Mouse (Mus musculus): Measurements from ENCODE around the gene Gucy2c. TPM values are rescaled to one million over a fixed set of nuclear protein-coding genes. Genes with fewer than 3 reads are reported as not detected.

Gucy2c gene
- polyA plus RNA-seq, 1 experiment from 2014 or later: 0.10 TPM

- H3K9ac ChIP-seq (ENCODE audit: low read depth, low read length): no peak overlapping the region
- no peaks in the 10 kb centered on the region for H3K4me1 ChIP-seq (ENCODE audit: control insufficient read depth, insufficient read depth, low read depth, low read length)
- H3K4me2 ChIP-seq (ENCODE audit: low read length): no peak overlapping the region
- H3K9me3 ChIP-seq (ENCODE audit: control insufficient read depth, low read length): 0 out of 2 replicates have a peak, but pooled peaks cover 2% of the 10 kb centered on the region
- H3K36me3 ChIP-seq (ENCODE audit: control insufficient read depth, insufficient read depth, low read length): no peaks in the 10 kb centered on the region
- no peak for ATAC-seq
- H3K4me3 ChIP-seq (ENCODE audit: low read length): no peak overlapping the region
- 90% methylated on average over 6 of the region's 6 CpGs for WGBS
- H3K27ac ChIP-seq (ENCODE audit: low read depth, low read length): no peak overlapping the region
- no peaks in the 10 kb centered on the region for H3K27me3 ChIP-seq (replicated peaks; ENCODE audit: control insufficient read depth, insufficient read depth, low read length)
These were observed 90.3 kb downstream of the Gucy2c start for GRCm38 (mm10) chr6:136691314-136691713.

GRCm38 (mm10) chr6:136690527-136690926 lies 91.0 kb downstream of the Gucy2c start:
- no peak overlapping the region for H3K9ac ChIP-seq (ENCODE audit: low read depth, low read length)
- no peaks in the 10 kb centered on the region for H3K36me3 ChIP-seq (ENCODE audit: control insufficient read depth, insufficient read depth, low read length)
- H3K4me2 ChIP-seq (ENCODE audit: low read length): no peak overlapping the region
- H3K27me3 ChIP-seq (replicated peaks; ENCODE audit: control insufficient read depth, insufficient read depth, low read length): no peaks in the 10 kb centered on the region
- no peaks in the 10 kb centered on the region for H3K4me1 ChIP-seq (ENCODE audit: control insufficient read depth, insufficient read depth, low read depth, low read length)
- ATAC-seq: no peak
- 89% methylated on average over 5 of the region's 5 CpGs for WGBS
- no peak overlapping the region for H3K4me3 ChIP-seq (ENCODE audit: low read length)
- 0 out of 2 replicates have a peak, but pooled peaks cover 2% of the 10 kb centered on the region for H3K9me3 ChIP-seq (ENCODE audit: control insufficient read depth, low read length)
- H3K27ac ChIP-seq (ENCODE audit: low read depth, low read length): no peak overlapping the region

- no peak overlapping the region for H3K4me3 ChIP-seq (ENCODE audit: low read length)
- H3K9me3 ChIP-seq (ENCODE audit: control insufficient read depth, low read length): 0 out of 2 replicates have a peak, but pooled peaks cover 2% of the 10 kb centered on the region
- H3K4me1 ChIP-seq (ENCODE audit: control insufficient read depth, insufficient read depth, low read depth, low read length): no peaks in the 10 kb centered on the region
- no peaks in the 10 kb centered on the region for H3K27me3 ChIP-seq (replicated peaks; ENCODE audit: control insufficient read depth, insufficient read depth, low read length)
- H3K4me2 ChIP-seq (ENCODE audit: low read length): no peak overlapping the region
- H3K36me3 ChIP-seq (ENCODE audit: control insufficient read depth, insufficient read depth, low read length): no peaks in the 10 kb centered on the region
- H3K27ac ChIP-seq (ENCODE audit: low read depth, low read length): no peak overlapping the region
- H3K9ac ChIP-seq (ENCODE audit: low read depth, low read length): no peak overlapping the region
- no peak for ATAC-seq
- 76% methylated on average over 15 of the region's 15 CpGs for WGBS
These were observed 91.7 kb downstream of the Gucy2c start for GRCm38 (mm10) chr6:136689790-136690413.

GRCm38 (mm10) chr6:136685433-136685832 lies 96.1 kb downstream of the Gucy2c start:
- Histone ChIP-seq H3K9ac (ENCODE audit: low read depth, low read length) (no peak overlapping the region), H3K27me3 (replicated peaks; ENCODE audit: control insufficient read depth, insufficient read depth, low read length) (no peaks in the 10 kb centered on the region), H3K4me1 (ENCODE audit: control insufficient read depth, insufficient read depth, low read depth, low read length) (no peaks in the 10 kb centered on the region), H3K9me3 (ENCODE audit: control insufficient read depth, low read length) (peaks cover 2% of the 10 kb centered on the region; the same call in 1 of the 2 replicates), H3K4me3 (ENCODE audit: low read length) (no peak overlapping the region), H3K4me2 (ENCODE audit: low read length) (no peak overlapping the region), H3K36me3 (ENCODE audit: control insufficient read depth, insufficient read depth, low read length) (no peaks in the 10 kb centered on the region), H3K27ac (ENCODE audit: low read depth, low read length) (no peak overlapping the region)
- 71% methylated on average over 5 of the region's 5 CpGs for WGBS
- no peak for ATAC-seq

GRCm38 (mm10) chr6:136683410-136684334 lies 97.9 kb downstream of the Gucy2c start:
- Histone ChIP-seq H3K36me3 (ENCODE audit: control insufficient read depth, insufficient read depth, low read length) (no peaks in the 10 kb centered on the region), H3K4me2 (ENCODE audit: low read length) (no peak overlapping the region), H3K4me3 (ENCODE audit: low read length) (no peak overlapping the region), H3K9ac (ENCODE audit: low read depth, low read length) (no peak overlapping the region), H3K27me3 (replicated peaks; ENCODE audit: control insufficient read depth, insufficient read depth, low read length) (no peaks in the 10 kb centered on the region), H3K4me1 (ENCODE audit: control insufficient read depth, insufficient read depth, low read depth, low read length) (no peaks in the 10 kb centered on the region), H3K9me3 (ENCODE audit: control insufficient read depth, low read length) (peaks cover 2% of the 10 kb centered on the region; the same call in 1 of the 2 replicates), H3K27ac (ENCODE audit: low read depth, low read length) (no peak overlapping the region)
- 89% methylated on average over 11 of the region's 11 CpGs for WGBS
- no peak for ATAC-seq

DNA sequence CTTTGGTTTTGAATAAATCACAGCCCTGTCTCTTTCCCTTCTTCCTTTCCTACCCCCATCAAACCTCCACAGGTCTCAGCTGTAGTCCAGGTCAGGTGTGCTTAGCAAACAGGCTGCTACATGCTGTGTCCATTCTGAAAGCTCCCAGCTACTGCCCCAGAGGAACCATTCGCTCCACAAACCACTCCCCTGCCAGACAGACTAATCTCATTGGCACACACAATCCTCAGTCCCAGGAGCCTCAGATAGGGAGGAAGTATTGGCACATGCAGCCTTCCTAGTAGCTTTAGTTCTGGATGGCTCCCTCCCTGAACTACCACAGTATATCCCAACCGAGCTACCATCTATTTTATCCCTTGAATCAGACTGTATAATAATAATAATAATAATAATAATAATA lies 102.2 kb downstream of the Gucy2c start:
- Histone ChIP-seq H3K4me1 (ENCODE audit: control insufficient read depth, insufficient read depth, low read depth, low read length) (no peaks in the 10 kb centered on the region), H3K4me2 (ENCODE audit: low read length) (no peak overlapping the region), H3K9me3 (ENCODE audit: control insufficient read depth, low read length) (peaks cover 2% of the 10 kb centered on the region; the same call in 1 of the 2 replicates), H3K27ac (ENCODE audit: low read depth, low read length) (no peak overlapping the region), H3K36me3 (ENCODE audit: control insufficient read depth, insufficient read depth, low read length) (no peaks in the 10 kb centered on the region), H3K9ac (ENCODE audit: low read depth, low read length) (no peak overlapping the region), H3K27me3 (replicated peaks; ENCODE audit: control insufficient read depth, insufficient read depth, low read length) (no peaks in the 10 kb centered on the region), H3K4me3 (ENCODE audit: low read length) (no peak overlapping the region)
- ATAC-seq: no peak
- WGBS: 47% methylated on average over 2 of the region's 2 CpGs

DNA sequence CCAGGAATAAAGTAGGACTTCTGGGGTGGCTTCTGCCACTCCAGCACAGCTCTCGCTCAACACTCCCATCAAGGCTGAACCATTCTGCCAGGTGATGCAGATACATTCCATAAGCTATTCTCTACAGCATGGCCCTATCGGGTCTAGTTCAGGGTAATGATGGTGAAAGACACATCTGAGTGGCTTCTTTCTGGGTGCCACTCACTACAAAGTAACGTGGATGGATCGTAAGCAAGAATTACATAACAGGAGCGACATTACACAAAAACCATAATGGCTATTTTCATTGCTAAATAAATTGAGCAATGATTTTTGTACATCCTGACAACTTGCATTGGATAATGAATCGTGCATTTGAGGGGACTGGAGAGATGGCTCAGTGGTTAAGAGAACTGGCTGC lies 106.6 kb downstream of the Gucy2c start:
- 89% methylated on average over 6 of the region's 6 CpGs for WGBS
- no peaks in the 10 kb centered on the region for H3K9me3 ChIP-seq (ENCODE audit: control insufficient read depth, low read length)
- no peak overlapping the region for H3K4me2 ChIP-seq (ENCODE audit: low read length)
- H3K4me3 ChIP-seq (ENCODE audit: low read length): no peak overlapping the region
- no peaks in the 10 kb centered on the region for H3K27me3 ChIP-seq (replicated peaks; ENCODE audit: control insufficient read depth, insufficient read depth, low read length)
- no peaks in the 10 kb centered on the region for H3K36me3 ChIP-seq (ENCODE audit: control insufficient read depth, insufficient read depth, low read length)
- no peak for ATAC-seq
- no peak overlapping the region for H3K27ac ChIP-seq (ENCODE audit: low read depth, low read length)
- no peak overlapping the region for H3K9ac ChIP-seq (ENCODE audit: low read depth, low read length)
- no peaks in the 10 kb centered on the region for H3K4me1 ChIP-seq (ENCODE audit: control insufficient read depth, insufficient read depth, low read depth, low read length)

DNA sequence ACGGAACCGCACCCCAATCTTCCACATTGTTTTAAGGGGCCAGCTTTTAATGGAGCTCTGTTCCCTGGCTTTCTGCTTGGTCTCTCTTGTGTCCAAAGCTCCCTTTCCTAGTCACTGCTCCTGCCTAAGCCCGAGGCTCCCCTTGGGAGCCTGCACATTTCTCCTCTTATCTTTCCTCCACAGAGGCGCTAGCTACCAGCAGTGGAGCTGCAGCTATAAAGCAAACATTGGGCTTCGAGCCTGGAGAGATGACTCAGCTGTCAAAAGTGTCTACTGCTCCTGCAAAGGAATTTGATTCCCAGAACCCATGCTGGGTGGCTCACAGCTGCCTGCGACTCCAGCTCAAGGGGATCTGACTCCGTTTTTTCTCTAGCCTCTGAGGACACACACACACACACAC lies 109.1 kb downstream of the Gucy2c start:
- Histone ChIP-seq H3K27me3 (replicated peaks; ENCODE audit: control insufficient read depth, insufficient read depth, low read length) (no peaks in the 10 kb centered on the region), H3K4me3 (ENCODE audit: low read length) (no peak overlapping the region), H3K27ac (ENCODE audit: low read depth, low read length) (no peak overlapping the region), H3K9me3 (ENCODE audit: control insufficient read depth, low read length) (no peaks in the 10 kb centered on the region), H3K9ac (ENCODE audit: low read depth, low read length) (no peak overlapping the region), H3K4me1 (ENCODE audit: control insufficient read depth, insufficient read depth, low read depth, low read length) (no peaks in the 10 kb centered on the region), H3K4me2 (ENCODE audit: low read length) (no peak overlapping the region), H3K36me3 (ENCODE audit: control insufficient read depth, insufficient read depth, low read length) (no peaks in the 10 kb centered on the region)
- WGBS: 69% methylated on average over 7 of the region's 7 CpGs
- ATAC-seq: no peak

GRCm38 (mm10) chr6:136669274-136669673 lies 112.3 kb downstream of the Gucy2c start:
- H3K36me3 ChIP-seq (ENCODE audit: control insufficient read depth, insufficient read depth, low read length): no peaks in the 10 kb centered on the region
- no peaks in the 10 kb centered on the region for H3K4me1 ChIP-seq (ENCODE audit: control insufficient read depth, insufficient read depth, low read depth, low read length)
- H3K9me3 ChIP-seq (ENCODE audit: control insufficient read depth, low read length): no peaks in the 10 kb centered on the region
- H3K4me2 ChIP-seq (ENCODE audit: low read length): no peak overlapping the region
- H3K9ac ChIP-seq (ENCODE audit: low read depth, low read length): no peak overlapping the region
- H3K27me3 ChIP-seq (replicated peaks; ENCODE audit: control insufficient read depth, insufficient read depth, low read length): no peaks in the 10 kb centered on the region
- 46% methylated on average over 5 of the region's 5 CpGs for WGBS
- H3K4me3 ChIP-seq (ENCODE audit: low read length): no peak overlapping the region
- no peak overlapping the region for H3K27ac ChIP-seq (ENCODE audit: low read depth, low read length)
- ATAC-seq: no peak
